Mouse (Mus musculus) CH12.LX (cell line): ENCODE data around the gene Myh9. TPM values are rescaled to one million over a fixed set of nuclear protein-coding genes. Genes with fewer than 3 reads are reported as not detected.

Source experiments
- DNase-seq: peaks from one replicate; pipeline ENCODE4 v3.0.0-alpha.2; 2013; ENCODE audit errors: extremely low read depth
- H3K27ac ChIP-seq: 2 replicates; pipeline ENCODE4 v1.5.1; 2012; ENCODE audit warnings: low read depth, mild to moderate bottlenecking, control low read depth, moderate library complexity; ENCODE audit not compliant: insufficient read depth
- H3K27me3 ChIP-seq: replicated peaks from 2 replicates; pipeline ENCODE3; 2012; ENCODE audit warnings: inconsistent platforms
- H3K36me3 ChIP-seq, 2 experiments: replicated peaks in 1 of 2; 2 replicates each; pipeline versions ENCODE3 to v1.6.1; 2012; ENCODE audit warnings: inconsistent platforms in 1 of 2, low read length in 1 of 2, mild to moderate bottlenecking in 1 of 2, mixed read lengths in 1 of 2, moderate library complexity in 1 of 2; ENCODE audit not compliant: control insufficient read depth in 1 of 2, insufficient read depth in 1 of 2
- H3K4me1 ChIP-seq, 2 experiments: 2 replicates each; pipeline ENCODE4 v1.6.1; 2012; ENCODE audit warnings: inconsistent platforms in 1 of 2, moderate library complexity in 1 of 2; ENCODE audit not compliant: insufficient read depth in 2 of 2, control insufficient read depth in 1 of 2
- H3K4me2 ChIP-seq: 2 replicates; pipeline ENCODE4 v1.6.1; 2012; ENCODE audit warnings: low read depth, mild to moderate bottlenecking, control low read depth; ENCODE audit not compliant: poor library complexity, insufficient read depth, severe bottlenecking
- H3K4me3 ChIP-seq, 3 experiments: fragments of 150-350 bp in 1 of 3; sonication (generic) in 1 of 3; replicated peaks in 1 of 3; 2 replicates each; pipeline versions ENCODE3 to v1.5.1; 2011 to 2012; ENCODE audit warnings: low read depth in 2 of 3, low read length in 2 of 3, mild to moderate bottlenecking in 2 of 3, moderate library complexity in 2 of 3, control low read depth in 1 of 3, improper control_type of control experiment in 1 of 3, inconsistent platforms in 1 of 3, mixed read lengths in 1 of 3; ENCODE audit not compliant: poor library complexity in 1 of 3
- H3K79me2 ChIP-seq: replicated peaks from 2 replicates; pipeline ENCODE4 v1.6.1; 2012; ENCODE audit warnings: mild to moderate bottlenecking, moderate library complexity; ENCODE audit not compliant: control insufficient read depth, poor library complexity, insufficient read depth, severe bottlenecking; ENCODE audit errors: extremely low read depth
- H3K9ac ChIP-seq: 2 replicates; pipeline ENCODE4 v1.6.1; 2012; ENCODE audit warnings: low read depth, mild to moderate bottlenecking, control low read depth, moderate library complexity; ENCODE audit not compliant: insufficient read depth
- H3K9me3 ChIP-seq: replicated peaks from 2 replicates; pipeline ENCODE3; 2012; ENCODE audit warnings: low read length, inconsistent platforms, mixed read lengths
- CHD1 ChIP-seq: IDR thresholded peaks from 2 replicates; pipeline ENCODE4 v1.6.1; 2012; ENCODE audit warnings: low read depth, low read length, improper control_type of control experiment, inconsistent platforms
- CHD2 ChIP-seq: IDR thresholded peaks from 2 replicates; pipeline ENCODE4 v1.6.1; 2011; ENCODE audit warnings: low read length, improper control_type of control experiment
- CTCF ChIP-seq, 2 experiments: IDR thresholded peaks in 1 of 2; conservative IDR thresholded peaks in 1 of 2; 2 replicates each; pipeline ENCODE4 v1.5.1; 2011 to 2012; ENCODE audit warnings: low read depth in 2 of 2, low read length in 2 of 2, improper control_type of control experiment in 1 of 2, inconsistent platforms in 1 of 2, mild to moderate bottlenecking in 1 of 2, moderate library complexity in 1 of 2
- E2F4 ChIP-seq: IDR thresholded peaks from 2 replicates; pipeline ENCODE4 v1.6.1; 2011; ENCODE audit warnings: low read depth, low read length, improper control_type of control experiment; ENCODE audit not compliant: insufficient replicate concordance
- ELF1 ChIP-seq: IDR thresholded peaks from 2 replicates; pipeline ENCODE4 v1.6.1; 2014; ENCODE audit warnings: low read depth, mild to moderate bottlenecking, inconsistent platforms, low read length, improper control_type of control experiment
- EP300 ChIP-seq: IDR thresholded peaks from 2 replicates; pipeline ENCODE4 v1.6.1; 2011; ENCODE audit warnings: low read length, improper control_type of control experiment
- ETS1 ChIP-seq: conservative IDR thresholded peaks from 2 replicates; pipeline ENCODE4 v1.6.1; 2012; ENCODE audit warnings: low read depth, mild to moderate bottlenecking, inconsistent platforms, low read length, improper control_type of control experiment, moderate library complexity
- HCFC1 ChIP-seq: IDR thresholded peaks from 2 replicates; pipeline ENCODE4 v1.6.1; 2012; ENCODE audit warnings: low read depth, mild to moderate bottlenecking, inconsistent platforms, low read length, improper control_type of control experiment
- IRF4 ChIP-seq: IDR thresholded peaks from 2 replicates; pipeline ENCODE4 v1.6.1; 2014; ENCODE audit warnings: low read depth, mild to moderate bottlenecking, inconsistent platforms, low read length, improper control_type of control experiment
- JUND ChIP-seq: conservative IDR thresholded peaks from 2 replicates; pipeline ENCODE4 v1.6.1; 2011; ENCODE audit warnings: low read depth, low read length, improper control_type of control experiment
- KAT2A ChIP-seq: IDR thresholded peaks from 2 replicates; pipeline ENCODE4 v1.6.1; 2012; ENCODE audit warnings: low read length, improper control_type of control experiment, inconsistent platforms; ENCODE audit not compliant: insufficient replicate concordance
- MAFK ChIP-seq: IDR thresholded peaks from 2 replicates; pipeline ENCODE4 v1.6.1; 2011; ENCODE audit warnings: low read length, improper control_type of control experiment; ENCODE audit not compliant: insufficient replicate concordance
- MAX ChIP-seq: IDR thresholded peaks from 2 replicates; pipeline ENCODE4 v1.6.1; 2011; ENCODE audit warnings: low read length, improper control_type of control experiment
- MAZ ChIP-seq: IDR thresholded peaks from 2 replicates; pipeline ENCODE4 v1.6.1; 2012; ENCODE audit warnings: low read depth, mild to moderate bottlenecking, inconsistent platforms, low read length, improper control_type of control experiment, moderate library complexity
- MEF2A ChIP-seq: IDR thresholded peaks from 2 replicates; pipeline ENCODE4 v1.6.1; 2014; ENCODE audit warnings: low read depth, mild to moderate bottlenecking, inconsistent platforms, low read length, improper control_type of control experiment, borderline replicate concordance
- MXI1 ChIP-seq: IDR thresholded peaks from 2 replicates; pipeline ENCODE4 v1.6.1; 2011; ENCODE audit warnings: mild to moderate bottlenecking, low read depth, low read length, improper control_type of control experiment
- MYC ChIP-seq: IDR thresholded peaks from 2 replicates; pipeline ENCODE4 v1.6.1; 2011; ENCODE audit warnings: low read depth, mild to moderate bottlenecking, improper control_type of control experiment, low read length
- NELFE ChIP-seq: IDR thresholded peaks from 2 replicates; pipeline ENCODE4 v1.6.1; 2011; ENCODE audit warnings: low read depth, low read length, improper control_type of control experiment
- NRF1 ChIP-seq: IDR thresholded peaks from 2 replicates; pipeline ENCODE4 v1.6.1; 2014; ENCODE audit warnings: low read depth, mild to moderate bottlenecking, inconsistent platforms, low read length, improper control_type of control experiment, moderate library complexity
- PAX5 ChIP-seq: IDR thresholded peaks from 2 replicates; pipeline ENCODE4 v1.6.1; 2012; ENCODE audit warnings: low read length, inconsistent platforms, mixed read lengths
- POLR2A ChIP-seq: IDR thresholded peaks from 2 replicates; pipeline ENCODE4 v1.6.1; 2011; ENCODE audit warnings: low read depth, mild to moderate bottlenecking, improper control_type of control experiment, low read length
- POLR2AphosphoS2 ChIP-seq: IDR thresholded peaks from 2 replicates; pipeline ENCODE4 v1.6.1; 2011; ENCODE audit warnings: low read depth, low read length, improper control_type of control experiment
- RAD21 ChIP-seq: IDR thresholded peaks from 2 replicates; pipeline ENCODE4 v1.6.1; 2011; ENCODE audit warnings: low read depth, mild to moderate bottlenecking, low read length, improper control_type of control experiment, moderate library complexity
- RCOR1 ChIP-seq: conservative IDR thresholded peaks from 2 replicates; pipeline ENCODE4 v1.6.1; 2012; ENCODE audit warnings: low read depth, mild to moderate bottlenecking, inconsistent platforms, low read length, improper control_type of control experiment
- SIN3A ChIP-seq: IDR thresholded peaks from 2 replicates; pipeline ENCODE4 v1.6.1; 2012; ENCODE audit warnings: low read length, improper control_type of control experiment, inconsistent platforms
- SMC3 ChIP-seq: IDR thresholded peaks from 2 replicates; pipeline ENCODE4 v1.6.1; 2011; ENCODE audit warnings: low read depth, low read length, improper control_type of control experiment
- TBP ChIP-seq: conservative IDR thresholded peaks from 2 replicates; pipeline ENCODE4 v1.6.1; 2011; ENCODE audit warnings: low read depth, low read length, improper control_type of control experiment
- TCF12 ChIP-seq: IDR thresholded peaks from 2 replicates; pipeline ENCODE4 v1.6.1; 2014; ENCODE audit warnings: low read depth, mild to moderate bottlenecking, inconsistent platforms, low read length, improper control_type of control experiment
- UBTF ChIP-seq: IDR thresholded peaks from 2 replicates; pipeline ENCODE4 v1.6.1; 2012; ENCODE audit warnings: low read depth, mild to moderate bottlenecking, inconsistent platforms, low read length, improper control_type of control experiment, moderate library complexity
- USF1 ChIP-seq: IDR thresholded peaks from 2 replicates; pipeline ENCODE4 v1.6.1; 2014; ENCODE audit warnings: low read depth, mild to moderate bottlenecking, inconsistent platforms, low read length, improper control_type of control experiment
- USF2 ChIP-seq: conservative IDR thresholded peaks from 2 replicates; pipeline ENCODE4 v1.6.1; 2011; ENCODE audit warnings: low read depth, low read length, improper control_type of control experiment
- ZC3H11A ChIP-seq: IDR thresholded peaks from 2 replicates; pipeline ENCODE4 v1.6.1; 2012; ENCODE audit warnings: low read depth, mild to moderate bottlenecking, inconsistent platforms, low read length, improper control_type of control experiment
- ZKSCAN1 ChIP-seq: IDR thresholded peaks from 2 replicates; pipeline ENCODE4 v1.6.1; 2012; ENCODE audit warnings: low read depth, inconsistent platforms, low read length, improper control_type of control experiment, borderline replicate concordance
- dilution Hi-C: fragments of 300-500 bp; cut with MboI; formaldehyde crosslinking; loops from 2 replicates; pipeline ENCODE4 v1.14.3; 2020; ENCODE audit warnings: low sequenced_read_pairs; ENCODE audit not compliant: extremely low pct_unique_long_range_greater_than_20kb, extremely low pct_ligation_motif_present
- in situ Hi-C: fragments of 300-500 bp; cut with MboI; formaldehyde crosslinking; loops from 3 replicates; pipeline ENCODE4 v1.14.3; 2019; ENCODE audit warnings: low sequenced_read_pairs, low pct_ligation_motif_present, low pct_unique_long_range_greater_than_20kb, mixed read lengths
- polyA plus RNA-seq: library from polyadenylated mRNA; unstranded; fragments of >175 nt; gene quantifications from 2 replicates; pipeline ENCODE4 v1.2.1, GENCODE M21; 2012; ENCODE audit warnings: low read depth; ENCODE audit not compliant: insufficient read length
- total RNA-seq, 2 experiments: library from RNA; depleted of rRNA; stranded (reverse); fragments of 300-350 nt in 1 of 2; fragments of >200 nt in 1 of 2; gene quantifications; 2 replicates each; pipeline ENCODE4 v1.2.3; 2012 to 2014

The Myh9 gene
- total and polyA plus RNA-seq, 3 experiments: 43.8 to 165 (median 146) TPM

- Histone ChIP-seq H3K27me3 (no peaks in the 10 kb centered on the region), H3K79me2 (no peaks in the 10 kb centered on the region), H3K9me3 (no peaks in the 10 kb centered on the region), H3K36me3 (no peaks in the 10 kb centered on the region), H3K27ac (peak overlapping the region; percentile 97), H3K4me3 (no peak overlapping the region), H3K9ac (no peak overlapping the region), H3K4me1 (peaks cover 34 to 73% of the 10 kb centered on the region in 2 experiments), H3K4me2 (no peak overlapping the region)
- dilution Hi-C loops (no loop called here), in situ Hi-C loops (no loop called here)
- 0 out of 2 replicates have a peak, but pooled peaks have one; percentile 14 for TF ChIP-seq CHD2
- TF ChIP-seq CTCF (conservative IDR thresholded peaks at IDR 0.05 in 1 of 2, IDR thresholded peaks at IDR 0.05 in 1 of 2; ENCODE audit: low read depth in 2 of 2, low read length in 2 of 2): no peak
- no peak for TF ChIP-seq SMC3
- TF ChIP-seq UBTF: no peak
- no peak for DNase-seq
Measured at GRCm38 (mm10) chr15:77847826-77848225, 5.9 kb upstream of the Myh9 start.

GRCm38 (mm10) chr15:77847108-77847507, 5.1 kb upstream of the Myh9 start:
- dilution Hi-C loops: no loop called here
- no peak for DNase-seq
- Histone ChIP-seq H3K9ac (no peak overlapping the region), H3K79me2 (no peaks in the 10 kb centered on the region), H3K4me2 (no peak overlapping the region), H3K36me3 (no peaks in the 10 kb centered on the region), H3K4me1 (peaks cover 34 to 71% of the 10 kb centered on the region in 2 experiments), H3K27ac (peak overlapping the region; percentile 97), H3K27me3 (no peaks in the 10 kb centered on the region), H3K4me3 (peak overlapping the region in 1 of 3 experiments; percentile 36), H3K9me3 (no peaks in the 10 kb centered on the region)
- in situ Hi-C loops: no loop called here
- TF ChIP-seq NRF1 (no peak), PAX5 (no peak), MEF2A (0 out of 2 replicates have a peak, but pooled peaks have one; percentile 36), POLR2A (no peak), USF1 (no peak), TBP (no peak), POLR2AphosphoS2 (no peak), SMC3 (no peak), SIN3A (peak; percentile 22; the same call in 1 of the 2 replicates), RCOR1 (no peak), JUND (no peak), UBTF (no peak; the same call in 1 of the 2 replicates), KAT2A (no peak), ELF1 (peak; percentile 32; the same call in 1 of the 2 replicates), MAZ (peak; percentile 34; the same call in 1 of the 2 replicates), MAFK (no peak), ETS1 (no peak; the same call in 1 of the 2 replicates), NELFE (no peak), E2F4 (no peak), TCF12 (peak; percentile 39; the same call in 1 of the 2 replicates), IRF4 (peak; percentile 76), RAD21 (peak; percentile 9), EP300 (peak; percentile 53; the same call in 1 of the 2 replicates), USF2 (no peak), CHD2 (no peak), CTCF (conservative IDR thresholded peaks at IDR 0.05 in 1 of 2, IDR thresholded peaks at IDR 0.05 in 1 of 2; ENCODE audit: low read depth in 2 of 2, low read length in 2 of 2) (no peak), ZC3H11A (no peak), ZKSCAN1 (no peak), HCFC1 (no peak), CHD1 (no peak), MAX (no peak), MYC (no peak), MXI1 (no peak)
